8 mouse cellular contexts compared by ENCODE assay signal in the genomic region with DNA sequence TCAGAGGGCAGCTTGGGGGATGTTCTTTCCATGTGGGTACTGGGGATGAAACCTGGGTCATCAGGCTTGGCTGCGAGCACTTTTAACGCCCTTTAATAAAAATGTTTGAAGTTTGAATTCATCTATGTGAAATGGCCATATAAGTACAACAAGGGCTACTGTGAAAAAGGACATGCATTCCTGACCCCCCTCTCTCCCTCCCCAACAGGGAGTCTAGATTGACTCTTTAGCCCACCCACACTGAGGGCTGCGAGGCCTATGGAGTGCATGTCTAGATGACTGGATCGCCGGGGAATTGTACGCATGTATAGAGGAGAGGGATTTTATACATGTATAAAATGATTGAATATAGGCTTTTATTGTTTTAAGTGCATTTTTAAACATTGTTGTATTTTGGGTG. TPM values are rescaled to one million over a fixed set of nuclear protein-coding genes. Genes with fewer than 3 reads are reported as not detected.
DNase-seq lines count a peak whose midpoint lies in the region; ATAC-seq and TF ChIP-seq lines count a peak whose summit lies in the region.
"Had no signal": no experiment of that assay in that cellular context is flagged by ENCODE, and none has a peak within 500 bp of the region (broad histone marks: within the 10 kb centered on the region; RNA-seq: fewer than 3 reads in every experiment).

No protein-coding gene starts in this region.

- no peaks in the 10 kb centered on the region for H3K36me3 ChIP-seq in lung, embryonic 15.5 days
- H3K36me3 ChIP-seq in forebrain, embryonic 10.5 days (replicated peaks): peaks cover 9% of the 10 kb centered on the region
- no peaks in the 10 kb centered on the region for H3K36me3 ChIP-seq in limb, embryonic 12.5 days
- no peaks in the 10 kb centered on the region for H3K36me3 ChIP-seq in small intestine, adult 2 months (ENCODE audit: control insufficient read depth, insufficient read depth, low read length)

- H3K4me2 ChIP-seq in lung, embryonic 15.5 days: peak overlapping the region; percentile 67
- H3K4me2 ChIP-seq in limb, embryonic 12.5 days: peak overlapping the region; percentile 76

- WGBS in lung, embryonic 15.5 days: 42% methylated on average over 6 of the region's 6 CpGs
- 89% methylated on average over 6 of the region's 6 CpGs for WGBS in forebrain, embryonic 10.5 days
- WGBS in limb, embryonic 12.5 days: 84% methylated on average over 6 of the region's 6 CpGs
- WGBS in small intestine, adult 2 months: 74% methylated on average over 6 of the region's 6 CpGs

- H3K4me1 ChIP-seq in lung, embryonic 15.5 days: peaks cover 5% of the 10 kb centered on the region; the same call in 1 of the 2 replicates
- peaks cover 13% of the 10 kb centered on the region for H3K4me1 ChIP-seq in forebrain, embryonic 10.5 days
- H3K4me1 ChIP-seq in limb, embryonic 12.5 days (replicated peaks): peaks cover 9% of the 10 kb centered on the region
- no peaks in the 10 kb centered on the region for H3K4me1 ChIP-seq in small intestine, adult 2 months (ENCODE audit: control insufficient read depth, insufficient read depth, insufficient read length, low read length)

- no peak for DNase-seq in lung, postnatal 4 days
- no peak for DNase-seq in forebrain, embryonic 10.5 days (ENCODE audit: extremely low spot score, low spot score)
- DNase-seq in c-Kit-positive CD71-positive TER-119-positive erythroid progenitor cells, embryonic 14.5 days (ENCODE audit: low spot score): no peak
- no peak for DNase-seq in thymus, postnatal 25 days

- peak overlapping the region; percentile 61; the same call in 1 of the 2 replicates for H3K9ac ChIP-seq in lung, embryonic 15.5 days
- peak overlapping the region; percentile 66; the same call in 1 of the 2 replicates for H3K9ac ChIP-seq in limb, embryonic 12.5 days (replicated peaks)

- H3K4me3 ChIP-seq in lung, embryonic 15.5 days: peak overlapping the region; percentile 82
- H3K4me3 ChIP-seq in forebrain, embryonic 10.5 days: peak overlapping the region; percentile 87
- H3K4me3 ChIP-seq in limb, embryonic 12.5 days (replicated peaks): peak overlapping the region; percentile 74
- H3K4me3 ChIP-seq in small intestine, adult 2 months (ENCODE audit: low read depth, low read length): peak overlapping the region; percentile 76

- TF ChIP-seq POLR2A in small intestine, adult 2 months (IDR thresholded peaks at IDR 0.05; ENCODE audit: low read depth, low read length): no peak

- no peak for TF ChIP-seq CTCF in small intestine, adult 2 months (IDR thresholded peaks at IDR 0.05; ENCODE audit: extremely low read depth, insufficient read length, insufficient replicate concordance, low read depth, low read length)

- no peak for ATAC-seq in lung, embryonic 15.5 days (ENCODE audit: borderline replicate concordance, extremely low read depth, low FRiP score, low TSS enrichment)
- ATAC-seq in limb, embryonic 12.5 days (ENCODE audit: insufficient number of reproducible peaks, insufficient read depth, low FRiP score, low TSS enrichment, low read depth): no peak

- H3K27me3 ChIP-seq in lung, embryonic 15.5 days: no peaks in the 10 kb centered on the region
- no peaks in the 10 kb centered on the region for H3K27me3 ChIP-seq in forebrain, embryonic 10.5 days (ENCODE audit: poor library complexity, severe bottlenecking)
- H3K27me3 ChIP-seq in limb, embryonic 12.5 days: no peaks in the 10 kb centered on the region
- H3K27me3 ChIP-seq in small intestine, adult 2 months (ENCODE audit: control insufficient read depth, insufficient read depth, low read length): no peaks in the 10 kb centered on the region

- H3K9me3 ChIP-seq in lung, embryonic 15.5 days: no peaks in the 10 kb centered on the region
- H3K9me3 ChIP-seq in forebrain, embryonic 10.5 days: no peaks in the 10 kb centered on the region
- no peaks in the 10 kb centered on the region for H3K9me3 ChIP-seq in limb, embryonic 12.5 days

- peak overlapping the region; percentile 90 for H3K27ac ChIP-seq in lung, embryonic 15.5 days
- H3K27ac ChIP-seq in forebrain, embryonic 10.5 days: peak overlapping the region; percentile 84; the same call in 1 of the 2 replicates
- H3K27ac ChIP-seq in limb, embryonic 12.5 days: peak overlapping the region; percentile 71
- peak overlapping the region; percentile 61; the same call in 1 of the 2 replicates for H3K27ac ChIP-seq in small intestine, adult 2 months (ENCODE audit: insufficient read depth, low read depth, low read length)

RNA-seq across cellular contexts. Expression of a gene that starts 0.8 kb away (rescaled TPM):
- polyA plus RNA-seq in lung, embryonic 15.5 days (2015; fragmentation: Nextera tagmentation; extraction: Ambion mirVana): 33.2 and 33.9 TPM in 2 replicates
- polyA plus RNA-seq in forebrain, embryonic 10.5 days (2016; fragmentation: Nextera tagmentation; extraction: Ambion mirVana): 42.0 and 43.2 TPM in 2 replicates
- polyA plus RNA-seq in limb, embryonic 12.5 days (2016; fragmentation: Nextera tagmentation; extraction: Ambion mirVana): 31.5 and 32.2 TPM in 2 replicates
- 26.8 and 35.7 TPM in 2 replicates for polyA plus RNA-seq in small intestine, adult 2 months (2012; rRNA removed)

RNA-seq across cellular contexts. Expression of a gene that starts 13.0 kb away (rescaled TPM):
- 60.9 and 71.5 TPM in 2 replicates for polyA plus RNA-seq in lung, embryonic 15.5 days (2015; fragmentation: Nextera tagmentation; extraction: Ambion mirVana)
- 0.46 and 1.0 TPM in 2 replicates for polyA plus RNA-seq in forebrain, embryonic 10.5 days (2016; fragmentation: Nextera tagmentation; extraction: Ambion mirVana)
- 1.4 and 1.5 TPM in 2 replicates for polyA plus RNA-seq in limb, embryonic 12.5 days (2016; fragmentation: Nextera tagmentation; extraction: Ambion mirVana)
- polyA plus RNA-seq in small intestine, adult 2 months (2012; rRNA removed): 166 and 227 TPM in 2 replicates

RNA-seq across cellular contexts. Expression of a gene that starts 14.8 kb away (rescaled TPM):
- polyA plus RNA-seq in lung, embryonic 15.5 days (2015; fragmentation: Nextera tagmentation; extraction: Ambion mirVana): 13.4 and 15.3 TPM in 2 replicates
- polyA plus RNA-seq in forebrain, embryonic 10.5 days (2016; fragmentation: Nextera tagmentation; extraction: Ambion mirVana): 10.0 and 11.3 TPM in 2 replicates
- 13.2 and 14.0 TPM in 2 replicates for polyA plus RNA-seq in limb, embryonic 12.5 days (2016; fragmentation: Nextera tagmentation; extraction: Ambion mirVana)
- 6.6 and 13.2 TPM in 2 replicates for polyA plus RNA-seq in small intestine, adult 2 months (2012; rRNA removed)

RNA-seq across cellular contexts. Expression of a gene that starts 15.0 kb away (rescaled TPM):
- not detected in 2 replicates for polyA plus RNA-seq in lung, embryonic 15.5 days (2015; fragmentation: Nextera tagmentation; extraction: Ambion mirVana)
- polyA plus RNA-seq in forebrain, embryonic 10.5 days (2016; fragmentation: Nextera tagmentation; extraction: Ambion mirVana): not detected in 2 replicates
- polyA plus RNA-seq in limb, embryonic 12.5 days (2016; fragmentation: Nextera tagmentation; extraction: Ambion mirVana): not detected in 2 replicates
- not detected in 2 replicates for polyA plus RNA-seq in small intestine, adult 2 months (2012; rRNA removed)
- polyA plus RNA-seq: brain, embryonic 14.5 days had no signal

RNA-seq across cellular contexts. Expression of a gene that starts 31.0 kb away (rescaled TPM):
- polyA plus RNA-seq in lung, embryonic 15.5 days (2015; fragmentation: Nextera tagmentation; extraction: Ambion mirVana): 196 and 210 TPM in 2 replicates
- polyA plus RNA-seq in forebrain, embryonic 10.5 days (2016; fragmentation: Nextera tagmentation; extraction: Ambion mirVana): 250 and 254 TPM in 2 replicates
- polyA plus RNA-seq in limb, embryonic 12.5 days (2016; fragmentation: Nextera tagmentation; extraction: Ambion mirVana): 192 and 199 TPM in 2 replicates
- polyA plus RNA-seq in small intestine, adult 2 months (2012; rRNA removed): 108 and 120 TPM in 2 replicates

Comparison
In these comparisons a context has a peak if more than half of its experiments do, and no peak if none do; other contexts are left out.
1. RNA of a gene that starts 13.0 kb away (polyA plus RNA-seq): 166 to 227 TPM in small intestine, adult 2 months and 60.9 to 71.5 TPM in lung, embryonic 15.5 days; 1.4 to 1.5 TPM in limb, embryonic 12.5 days and 0.46 to 1.0 TPM in forebrain, embryonic 10.5 days; every median in the first group is over 10 times any median in the second.
2. Peak in every context shown above with its lines, with median percentiles within 50 percentile points of each other: H3K27ac ChIP-seq and H3K4me3 ChIP-seq.